Mouse (Mus musculus): ENCODE measurements at regions not wholly inside any gene's neighbourhood (a gene's known extent, or its start where the extent isn't known, plus 50 kb on each side); places are given as distances from the start of the nearest gene placed in this dataset.
A peak's percentile ranks its signal among the peaks of the same experiment; 100 is the strongest.
"Not testable (repeated sequence)": the region's sequence is repeated elsewhere in the genome, so short reads cannot be mapped to it uniquely, and the experiment has no call there.

DNA sequence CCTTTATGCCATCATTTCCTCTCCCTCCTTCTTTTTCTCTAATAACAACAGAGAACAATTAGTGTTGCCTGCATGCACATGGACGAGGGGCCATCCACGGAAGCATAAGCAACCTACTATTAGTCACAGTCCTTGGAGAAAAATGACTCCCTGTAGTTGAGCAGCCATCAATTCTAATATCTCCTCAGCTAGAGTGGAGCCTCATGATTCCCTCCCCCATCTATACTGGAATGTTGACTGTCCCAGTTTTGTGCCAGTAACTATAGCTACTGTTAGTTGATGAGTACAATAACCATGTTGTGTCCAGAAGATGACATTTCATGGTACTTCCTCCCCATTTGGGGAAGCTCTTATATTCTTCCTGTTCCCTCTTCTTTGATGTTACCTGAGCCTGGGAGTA, 64.3 kb upstream of the Rtn4 start:
- WGBS: 71% methylated on average over 2 of the region's 2 CpGs
- DNase-seq (ENCODE audit: low spot score): no peak
- no peak for ATAC-seq (replicated peaks; ENCODE audit: insufficient number of reproducible peaks, low FRiP score, low TSS enrichment, low read depth)
- Histone ChIP-seq H3K9ac (replicated peaks; ENCODE audit: low read length) (no peak overlapping the region), H3K27me3 (ENCODE audit: control insufficient read depth, insufficient read depth, low read length) (no peaks in the 10 kb centered on the region), H3K27ac (replicated peaks; ENCODE audit: low read depth, low read length) (no peak overlapping the region), H3K4me1 (ENCODE audit: control insufficient read depth, insufficient read depth, low read length) (no peaks in the 10 kb centered on the region), H3K4me3 (ENCODE audit: low read depth, low read length) (no peak overlapping the region), H3K9me3 (replicated peaks; ENCODE audit: control insufficient read depth, low read length) (no peaks in the 10 kb centered on the region), H3K36me3 (replicated peaks; ENCODE audit: control insufficient read depth, insufficient read depth, low read depth, low read length) (no peaks in the 10 kb centered on the region), H3K4me2 (ENCODE audit: low read depth, low read length) (no peak overlapping the region)

DNA sequence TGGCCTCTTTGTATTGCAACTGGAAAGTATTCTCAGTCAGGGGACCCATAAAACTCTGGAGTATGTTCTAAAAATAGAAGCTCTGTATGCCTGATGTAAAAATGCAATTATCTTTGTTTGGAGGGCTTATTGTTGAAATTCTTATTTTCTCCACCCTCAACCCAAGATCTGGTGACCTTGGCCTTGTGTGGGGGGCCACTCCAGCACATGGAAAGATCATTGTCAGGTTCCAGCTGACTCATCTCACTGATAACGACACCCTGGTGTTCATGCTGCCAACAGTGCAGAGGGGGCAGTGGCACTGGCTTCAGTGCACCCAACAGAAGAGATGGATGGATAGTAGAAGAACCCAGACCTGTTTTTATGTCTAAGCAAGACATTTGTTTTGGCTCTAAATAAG, 60.3 kb upstream of the Rtn4 start:
- Histone ChIP-seq H3K27me3 (ENCODE audit: control insufficient read depth, insufficient read depth, low read length) (no peaks in the 10 kb centered on the region), H3K27ac (replicated peaks; ENCODE audit: low read depth, low read length) (no peak overlapping the region), H3K9me3 (replicated peaks; ENCODE audit: control insufficient read depth, low read length) (no peaks in the 10 kb centered on the region), H3K9ac (replicated peaks; ENCODE audit: low read length) (no peak overlapping the region), H3K4me1 (ENCODE audit: control insufficient read depth, insufficient read depth, low read length) (no peaks in the 10 kb centered on the region), H3K36me3 (replicated peaks; ENCODE audit: control insufficient read depth, insufficient read depth, low read depth, low read length) (no peaks in the 10 kb centered on the region), H3K4me3 (ENCODE audit: low read depth, low read length) (no peak overlapping the region), H3K4me2 (ENCODE audit: low read depth, low read length) (no peak overlapping the region)
- DNase-seq (ENCODE audit: low spot score): no peak
- 68% methylated on average over 1 of the region's 1 CpGs for WGBS
- ATAC-seq (replicated peaks; ENCODE audit: insufficient number of reproducible peaks, low FRiP score, low TSS enrichment, low read depth): no peak

DNA sequence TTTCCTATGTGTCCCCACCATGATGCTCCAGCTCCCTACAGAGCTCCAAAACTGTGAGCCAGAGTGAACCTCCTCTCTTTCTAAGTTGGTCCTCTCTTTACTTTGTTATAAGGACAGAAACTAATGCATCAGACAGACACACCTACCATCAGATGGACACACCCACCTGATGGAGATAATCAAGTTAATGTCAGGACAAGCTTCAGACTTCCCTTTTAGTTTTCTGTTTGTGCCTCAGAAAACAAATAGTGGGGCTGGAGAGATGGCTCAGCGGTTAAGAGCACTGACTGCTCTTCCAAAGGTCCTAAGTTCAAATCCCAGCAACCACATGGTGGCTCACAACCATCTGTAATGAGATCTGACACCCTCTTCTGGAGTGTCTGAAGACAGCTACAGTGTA, 59.5 kb upstream of the Rtn4 start:
- H3K27ac ChIP-seq (replicated peaks; ENCODE audit: low read depth, low read length); H3K4me3 ChIP-seq (ENCODE audit: low read depth, low read length); ATAC-seq (replicated peaks; ENCODE audit: insufficient number of reproducible peaks, low FRiP score, low TSS enrichment, low read depth); H3K27me3 ChIP-seq (ENCODE audit: control insufficient read depth, insufficient read depth, low read length); H3K9ac ChIP-seq (replicated peaks; ENCODE audit: low read length); H3K4me2 ChIP-seq (ENCODE audit: low read depth, low read length); DNase-seq (ENCODE audit: low spot score); H3K4me1 ChIP-seq (ENCODE audit: control insufficient read depth, insufficient read depth, low read length); H3K9me3 ChIP-seq (replicated peaks; ENCODE audit: control insufficient read depth, low read length); H3K36me3 ChIP-seq (replicated peaks; ENCODE audit: control insufficient read depth, insufficient read depth, low read depth, low read length): not testable (repeated sequence)
- 65% methylated on average over 1 of the region's 1 CpGs for WGBS

DNA sequence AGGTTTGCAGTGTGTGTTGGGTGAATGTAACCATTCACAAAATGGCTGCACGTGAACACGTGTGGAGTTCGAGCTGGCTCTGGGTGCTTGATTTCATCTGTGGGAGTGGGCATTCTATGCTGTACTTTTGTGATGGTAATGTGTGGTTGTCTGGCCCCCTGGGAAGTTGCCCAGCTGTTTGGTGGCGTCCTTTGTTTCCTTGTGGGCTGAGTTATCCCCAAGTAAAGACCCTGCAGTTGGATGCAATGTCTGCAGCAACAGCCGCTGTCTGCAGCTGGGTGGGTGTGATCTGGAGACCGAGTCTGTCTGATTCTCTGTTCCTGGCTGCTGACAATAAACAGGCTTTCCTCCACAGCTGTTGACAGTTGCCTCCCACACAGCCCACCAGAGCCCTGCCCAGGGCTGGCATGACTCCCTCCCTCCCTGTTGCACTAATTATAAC, 56.0 kb upstream of the Rtn4 start:
- 0 out of 2 replicates have a peak, but pooled peaks have one; percentile 34 for ATAC-seq (replicated peaks; ENCODE audit: insufficient number of reproducible peaks, low FRiP score, low TSS enrichment, low read depth)
- no peak overlapping the region for H3K9ac ChIP-seq (replicated peaks; ENCODE audit: low read length)
- H3K36me3 ChIP-seq (replicated peaks; ENCODE audit: control insufficient read depth, insufficient read depth, low read depth, low read length): no peaks in the 10 kb centered on the region
- no peak overlapping the region for H3K27ac ChIP-seq (replicated peaks; ENCODE audit: low read depth, low read length)
- H3K4me2 ChIP-seq (ENCODE audit: low read depth, low read length): no peak overlapping the region
- H3K27me3 ChIP-seq (ENCODE audit: control insufficient read depth, insufficient read depth, low read length): no peaks in the 10 kb centered on the region
- H3K4me1 ChIP-seq (ENCODE audit: control insufficient read depth, insufficient read depth, low read length): no peaks in the 10 kb centered on the region
- no peak overlapping the region for H3K4me3 ChIP-seq (ENCODE audit: low read depth, low read length)
- DNase-seq (ENCODE audit: low spot score): peak; percentile 30
- 55% methylated on average over 6 of the region's 6 CpGs for WGBS
- H3K9me3 ChIP-seq (replicated peaks; ENCODE audit: control insufficient read depth, low read length): no peaks in the 10 kb centered on the region

- no peak for ATAC-seq (replicated peaks; ENCODE audit: insufficient number of reproducible peaks, low FRiP score, low TSS enrichment, low read depth)
These were observed 54.6 kb upstream of the Rtn4 start for GRCm38 (mm10) chr11:29638093-29638669.

GRCm38 (mm10) chr11:29638861-29639260, 53.9 kb upstream of the Rtn4 start:
- H3K27ac ChIP-seq (replicated peaks; ENCODE audit: low read depth, low read length): no peak overlapping the region
- H3K9ac ChIP-seq (replicated peaks; ENCODE audit: low read length): no peak overlapping the region
- 44% methylated on average over 2 of the region's 2 CpGs for WGBS
- no peak for ATAC-seq (replicated peaks; ENCODE audit: insufficient number of reproducible peaks, low FRiP score, low TSS enrichment, low read depth)
- H3K4me1 ChIP-seq (ENCODE audit: control insufficient read depth, insufficient read depth, low read length): no peaks in the 10 kb centered on the region
- no peak for DNase-seq (ENCODE audit: low spot score)
- no peaks in the 10 kb centered on the region for H3K9me3 ChIP-seq (replicated peaks; ENCODE audit: control insufficient read depth, low read length)
- H3K36me3 ChIP-seq (replicated peaks; ENCODE audit: control insufficient read depth, insufficient read depth, low read depth, low read length): no peaks in the 10 kb centered on the region
- no peak overlapping the region for H3K4me3 ChIP-seq (ENCODE audit: low read depth, low read length)
- H3K27me3 ChIP-seq (ENCODE audit: control insufficient read depth, insufficient read depth, low read length): no peaks in the 10 kb centered on the region
- no peak overlapping the region for H3K4me2 ChIP-seq (ENCODE audit: low read depth, low read length)

More at GRCm38 (mm10) chr11:29638093-29638669, 54.6 kb upstream of the Rtn4 start:
- 75% methylated on average over 8 of the region's 8 CpGs for WGBS
- H3K4me1 ChIP-seq (ENCODE audit: control insufficient read depth, insufficient read depth, low read length): no peaks in the 10 kb centered on the region
- no peaks in the 10 kb centered on the region for H3K9me3 ChIP-seq (replicated peaks; ENCODE audit: control insufficient read depth, low read length)
- H3K27me3 ChIP-seq (ENCODE audit: control insufficient read depth, insufficient read depth, low read length): no peaks in the 10 kb centered on the region
- DNase-seq (ENCODE audit: low spot score): no peak
- no peaks in the 10 kb centered on the region for H3K36me3 ChIP-seq (replicated peaks; ENCODE audit: control insufficient read depth, insufficient read depth, low read depth, low read length)
- H3K4me2 ChIP-seq (ENCODE audit: low read depth, low read length): no peak overlapping the region
- H3K27ac ChIP-seq (replicated peaks; ENCODE audit: low read depth, low read length): no peak overlapping the region
- no peak overlapping the region for H3K4me3 ChIP-seq (ENCODE audit: low read depth, low read length)
- H3K9ac ChIP-seq (replicated peaks; ENCODE audit: low read length): no peak overlapping the region

Data from embryonic facial prominence, embryonic 11.5 days (tissue).